14 mouse cellular contexts compared by ENCODE assay signal in genomic region chr6:88984863-88985262, GRCm38 (mm10).
"Had no signal": no experiment of that assay in that cellular context is flagged by ENCODE, and none has a peak within 500 bp of the region (broad histone marks: within the 10 kb centered on the region; RNA-seq: fewer than 3 reads in every experiment).

No protein-coding gene starts in this region.

- H3K36me3 ChIP-seq: liver, embryonic 15.5 days; neural tube, embryonic 15.5 days had no signal

- H3K4me3 ChIP-seq: liver, embryonic 15.5 days; myocyte; neural tube, embryonic 15.5 days had no signal

- DNase-seq: kidney, adult 11 months; kidney, postnatal 14 days; left cerebral cortex, postnatal 4 days; lung, adult 2 months; lung, postnatal 4 days; right cerebral cortex, postnatal 4 days; spleen, adult 18-20 months; thymus, adult 18-20 months; thymus, postnatal 14 days had no signal

- H3K9me3 ChIP-seq: liver, embryonic 15.5 days; neural tube, embryonic 15.5 days had no signal

- H3K9ac ChIP-seq: liver, embryonic 15.5 days; neural tube, embryonic 15.5 days had no signal

- ATAC-seq: lung, postnatal 0 days had no signal

- H3K4me2 ChIP-seq: liver, embryonic 11.5 days; liver, embryonic 15.5 days; neural tube, embryonic 15.5 days had no signal

- H3K27ac ChIP-seq: liver, embryonic 15.5 days; neural tube, embryonic 15.5 days had no signal
